Mouse (Mus musculus): ENCODE results near the gene Armc7. TPM values are rescaled to one million over a fixed set of nuclear protein-coding genes. Genes with fewer than 3 reads are reported as not detected.
"Not testable (repeated sequence)": the region's sequence is repeated elsewhere in the genome, so short reads cannot be mapped to it uniquely, and the experiment has no call there.

Armc7 gene
- polyA plus RNA-seq, 1 experiment from 2014 or later, result 8.7 TPM

GRCm38 (mm10) chr11:115472183-115472582 lies 3.3 kb upstream of the Armc7 start:
- no peaks in the 10 kb centered on the region for H3K36me3 ChIP-seq (replicated peaks; ENCODE audit: control insufficient read depth, insufficient read depth, low read depth, low read length)

GRCm38 (mm10) chr11:115473626-115474275 lies 1.7 kb upstream of the Armc7 start:
- no peak overlapping the region for H3K4me3 ChIP-seq (ENCODE audit: low read depth, low read length)
- H3K4me1 ChIP-seq (ENCODE audit: control insufficient read depth, insufficient read depth, low read length), result peaks cover 6% of the 10 kb centered on the region
- WGBS, result 7% methylated on average over 15 of the region's 15 CpGs
- ATAC-seq (replicated peaks; ENCODE audit: insufficient number of reproducible peaks, low FRiP score, low TSS enrichment, low read depth), result 0 out of 2 replicates have a peak, but pooled peaks have one; percentile 4
- no peaks in the 10 kb centered on the region for H3K36me3 ChIP-seq (replicated peaks; ENCODE audit: control insufficient read depth, insufficient read depth, low read depth, low read length)
- 0 out of 2 replicates have a peak overlapping the region, but pooled peaks have one; percentile 5 for H3K9ac ChIP-seq (replicated peaks; ENCODE audit: low read length)
- peak overlapping the region; percentile 66 for H3K27ac ChIP-seq (replicated peaks; ENCODE audit: low read depth, low read length)
- H3K9me3 ChIP-seq (replicated peaks; ENCODE audit: control insufficient read depth, low read length), result no peaks in the 10 kb centered on the region
- H3K4me2 ChIP-seq (ENCODE audit: low read depth, low read length), result peak overlapping the region; percentile 17; the same call in 1 of the 2 replicates
- DNase-seq (ENCODE audit: low spot score), result peak; percentile 99
- no peaks in the 10 kb centered on the region for H3K27me3 ChIP-seq (ENCODE audit: control insufficient read depth, insufficient read depth, low read length)

More at GRCm38 (mm10) chr11:115472183-115472582, 3.3 kb upstream of the Armc7 start:
- Histone ChIP-seq H3K4me1 (ENCODE audit: control insufficient read depth, insufficient read depth, low read length) (peaks cover 6% of the 10 kb centered on the region), H3K9ac (replicated peaks; ENCODE audit: low read length) (no peak overlapping the region), H3K27me3 (ENCODE audit: control insufficient read depth, insufficient read depth, low read length) (no peaks in the 10 kb centered on the region), H3K9me3 (replicated peaks; ENCODE audit: control insufficient read depth, low read length) (no peaks in the 10 kb centered on the region), H3K4me3 (ENCODE audit: low read depth, low read length) (no peak overlapping the region), H3K4me2 (ENCODE audit: low read depth, low read length) (no peak overlapping the region), H3K27ac (replicated peaks; ENCODE audit: low read depth, low read length) (no peak overlapping the region)
- no peak for ATAC-seq (replicated peaks; ENCODE audit: insufficient number of reproducible peaks, low FRiP score, low TSS enrichment, low read depth)
- DNase-seq (ENCODE audit: low spot score), result no peak
- WGBS, result 86% methylated on average over 7 of the region's 7 CpGs

GRCm38 (mm10) chr11:115475758-115476237 lies 331 bp downstream of the Armc7 start:
- peak overlapping the region; percentile 80 for H3K4me3 ChIP-seq (ENCODE audit: low read depth, low read length)
- H3K27ac ChIP-seq (replicated peaks; ENCODE audit: low read depth, low read length), result 0 out of 2 replicates have a peak overlapping the region, but pooled peaks have one; percentile 56
- no peaks in the 10 kb centered on the region for H3K9me3 ChIP-seq (replicated peaks; ENCODE audit: control insufficient read depth, low read length)
- ATAC-seq (replicated peaks; ENCODE audit: insufficient number of reproducible peaks, low FRiP score, low TSS enrichment, low read depth) (no peak), DNase-seq (ENCODE audit: low spot score) (no peak)
- peak overlapping the region; percentile 93 for H3K4me2 ChIP-seq (ENCODE audit: low read depth, low read length)
- peaks cover 6% of the 10 kb centered on the region for H3K4me1 ChIP-seq (ENCODE audit: control insufficient read depth, insufficient read depth, low read length)
- H3K36me3 ChIP-seq (replicated peaks; ENCODE audit: control insufficient read depth, insufficient read depth, low read depth, low read length), result no peaks in the 10 kb centered on the region
- H3K27me3 ChIP-seq (ENCODE audit: control insufficient read depth, insufficient read depth, low read length), result no peaks in the 10 kb centered on the region
- 5% methylated on average over 28 of the region's 28 CpGs for WGBS
- H3K9ac ChIP-seq (replicated peaks; ENCODE audit: low read length), result peak overlapping the region; percentile 74

- not testable (repeated sequence) for H3K4me1 ChIP-seq (ENCODE audit: control insufficient read depth, insufficient read depth, low read length); H3K27ac ChIP-seq (replicated peaks; ENCODE audit: low read depth, low read length); DNase-seq (ENCODE audit: low spot score); ATAC-seq (replicated peaks; ENCODE audit: insufficient number of reproducible peaks, low FRiP score, low TSS enrichment, low read depth); H3K9ac ChIP-seq (replicated peaks; ENCODE audit: low read length); H3K27me3 ChIP-seq (ENCODE audit: control insufficient read depth, insufficient read depth, low read length); H3K4me3 ChIP-seq (ENCODE audit: low read depth, low read length); H3K36me3 ChIP-seq (replicated peaks; ENCODE audit: control insufficient read depth, insufficient read depth, low read depth, low read length); H3K4me2 ChIP-seq (ENCODE audit: low read depth, low read length); H3K9me3 ChIP-seq (replicated peaks; ENCODE audit: control insufficient read depth, low read length)
- WGBS, result 80% methylated on average over 4 of the region's 4 CpGs
Observed at GRCm38 (mm10) chr11:115476630-115477029, 1.2 kb downstream of the Armc7 start.

- ATAC-seq (replicated peaks; ENCODE audit: insufficient number of reproducible peaks, low FRiP score, low TSS enrichment, low read depth); H3K4me3 ChIP-seq (ENCODE audit: low read depth, low read length); DNase-seq (ENCODE audit: low spot score): not testable (repeated sequence)
Observed at GRCm38 (mm10) chr11:115477388-115477787, 1.9 kb downstream of the Armc7 start.

GRCm38 (mm10) chr11:115478296-115478938 lies 3.0 kb downstream of the Armc7 start:
- Histone ChIP-seq H3K4me3 (ENCODE audit: low read depth, low read length) (no peak overlapping the region), H3K4me1 (ENCODE audit: control insufficient read depth, insufficient read depth, low read length) (peaks cover 6% of the 10 kb centered on the region), H3K4me2 (ENCODE audit: low read depth, low read length) (no peak overlapping the region), H3K27ac (replicated peaks; ENCODE audit: low read depth, low read length) (no peak overlapping the region), H3K9ac (replicated peaks; ENCODE audit: low read length) (no peak overlapping the region), H3K9me3 (replicated peaks; ENCODE audit: control insufficient read depth, low read length) (no peaks in the 10 kb centered on the region), H3K27me3 (ENCODE audit: control insufficient read depth, insufficient read depth, low read length) (no peaks in the 10 kb centered on the region), H3K36me3 (replicated peaks; ENCODE audit: control insufficient read depth, insufficient read depth, low read depth, low read length) (no peaks in the 10 kb centered on the region)
- ATAC-seq (replicated peaks; ENCODE audit: insufficient number of reproducible peaks, low FRiP score, low TSS enrichment, low read depth) (no peak), DNase-seq (ENCODE audit: low spot score) (no peak)
- WGBS, result 89% methylated on average over 9 of the region's 9 CpGs

More at GRCm38 (mm10) chr11:115477388-115477787, 1.9 kb downstream of the Armc7 start:
- H3K4me2 ChIP-seq (ENCODE audit: low read depth, low read length); H3K27ac ChIP-seq (replicated peaks; ENCODE audit: low read depth, low read length); H3K36me3 ChIP-seq (replicated peaks; ENCODE audit: control insufficient read depth, insufficient read depth, low read depth, low read length); H3K4me1 ChIP-seq (ENCODE audit: control insufficient read depth, insufficient read depth, low read length); H3K9ac ChIP-seq (replicated peaks; ENCODE audit: low read length); H3K27me3 ChIP-seq (ENCODE audit: control insufficient read depth, insufficient read depth, low read length); H3K9me3 ChIP-seq (replicated peaks; ENCODE audit: control insufficient read depth, low read length): not testable (repeated sequence)
- 84% methylated on average over 7 of the region's 7 CpGs for WGBS

GRCm38 (mm10) chr11:115481553-115482259 lies 6.2 kb downstream of the Armc7 start:
- no peak for ATAC-seq (replicated peaks; ENCODE audit: insufficient number of reproducible peaks, low FRiP score, low TSS enrichment, low read depth)
- Histone ChIP-seq H3K36me3 (replicated peaks; ENCODE audit: control insufficient read depth, insufficient read depth, low read depth, low read length) (no peaks in the 10 kb centered on the region), H3K9ac (replicated peaks; ENCODE audit: low read length) (no peak overlapping the region), H3K9me3 (replicated peaks; ENCODE audit: control insufficient read depth, low read length) (no peaks in the 10 kb centered on the region), H3K27me3 (ENCODE audit: control insufficient read depth, insufficient read depth, low read length) (no peaks in the 10 kb centered on the region), H3K4me3 (ENCODE audit: low read depth, low read length) (no peak overlapping the region), H3K4me1 (ENCODE audit: control insufficient read depth, insufficient read depth, low read length) (no peaks in the 10 kb centered on the region), H3K27ac (replicated peaks; ENCODE audit: low read depth, low read length) (no peak overlapping the region), H3K4me2 (ENCODE audit: low read depth, low read length) (no peak overlapping the region)
- WGBS, result 86% methylated on average over 6 of the region's 6 CpGs
- DNase-seq (ENCODE audit: low spot score), result no peak

Data from embryonic facial prominence, embryonic 11.5 days (tissue).